Mouse (Mus musculus): ENCODE measurements around the gene Atp6v0a1. TPM values are rescaled to one million over a fixed set of nuclear protein-coding genes. Genes with fewer than 3 reads are reported as not detected.

Atp6v0a1 gene
- polyA plus RNA-seq, 1 experiment from 2014 or later = 54.9 TPM

- Histone ChIP-seq H3K4me2 (no peak overlapping the region), H3K4me1 (no peaks in the 10 kb centered on the region), H3K27me3 (peaks cover 11% of the 10 kb centered on the region; the same call in 1 of the 2 replicates), H3K9me3 (no peaks in the 10 kb centered on the region), H3K36me3 (replicated peaks) (no peaks in the 10 kb centered on the region), H3K27ac (no peak overlapping the region), H3K4me3 (replicated peaks) (no peak overlapping the region), H3K9ac (no peak overlapping the region)
- WGBS = 42% methylated on average over 3 of the region's 3 CpGs
- no peak for ATAC-seq (ENCODE audit: low FRiP score)
These were observed 6.1 kb upstream of the Atp6v0a1 start for GRCm38 (mm10) chr11:101003025-101003685.

GRCm38 (mm10) chr11:101008206-101009045 lies 826 bp upstream of the Atp6v0a1 start:
- no peak for ATAC-seq (ENCODE audit: low FRiP score)
- 58% methylated on average over 14 of the region's 14 CpGs for WGBS
- Histone ChIP-seq H3K27ac (peak overlapping the region; percentile 86), H3K9me3 (no peaks in the 10 kb centered on the region), H3K36me3 (replicated peaks) (peaks cover 8% of the 10 kb centered on the region), H3K27me3 (peaks cover 4% of the 10 kb centered on the region; the same call in 1 of the 2 replicates), H3K4me1 (peaks cover 19% of the 10 kb centered on the region), H3K4me2 (peak overlapping the region; percentile 66), H3K4me3 (replicated peaks) (peak overlapping the region; percentile 65), H3K9ac (0 out of 2 replicates have a peak overlapping the region, but pooled peaks have one; percentile 29)

- H3K4me3 ChIP-seq (replicated peaks) = peak overlapping the region; percentile 65
- H3K4me2 ChIP-seq = peak overlapping the region; percentile 66
- no peaks in the 10 kb centered on the region for H3K9me3 ChIP-seq
- no peak for ATAC-seq (ENCODE audit: low FRiP score)
- H3K36me3 ChIP-seq (replicated peaks) = peaks cover 21% of the 10 kb centered on the region
- peaks cover 19% of the 10 kb centered on the region for H3K4me1 ChIP-seq
- H3K27me3 ChIP-seq = peaks cover 4% of the 10 kb centered on the region; the same call in 1 of the 2 replicates
- 13% methylated on average over 29 of the region's 29 CpGs for WGBS
- H3K9ac ChIP-seq = peak overlapping the region; percentile 79
- H3K27ac ChIP-seq = peak overlapping the region; percentile 86
These were observed 884 bp downstream of the Atp6v0a1 start for GRCm38 (mm10) chr11:101009888-101010784.

- WGBS = 88% methylated on average over 6 of the region's 6 CpGs
- no peak overlapping the region for H3K4me3 ChIP-seq (replicated peaks)
- no peak for ATAC-seq (ENCODE audit: low FRiP score)
These were observed 2.4 kb downstream of the Atp6v0a1 start for GRCm38 (mm10) chr11:101011641-101012040.

GRCm38 (mm10) chr11:101023371-101023770 lies 14.1 kb downstream of the Atp6v0a1 start:
- ATAC-seq (ENCODE audit: low FRiP score) = no peak
- no peak overlapping the region for H3K9ac ChIP-seq
- H3K4me2 ChIP-seq = no peak overlapping the region
- H3K9me3 ChIP-seq = no peaks in the 10 kb centered on the region
- H3K36me3 ChIP-seq (replicated peaks) = peaks cover 82% of the 10 kb centered on the region
- no peaks in the 10 kb centered on the region for H3K4me1 ChIP-seq
- no peak overlapping the region for H3K4me3 ChIP-seq (replicated peaks)
- no peak overlapping the region for H3K27ac ChIP-seq
- WGBS = 89% methylated on average over 12 of the region's 12 CpGs
- H3K27me3 ChIP-seq = no peaks in the 10 kb centered on the region

More at GRCm38 (mm10) chr11:101011641-101012040, 2.4 kb downstream of the Atp6v0a1 start:
- H3K27ac ChIP-seq = no peak overlapping the region
- peak overlapping the region; percentile 66 for H3K4me2 ChIP-seq
- peaks cover 19% of the 10 kb centered on the region for H3K4me1 ChIP-seq
- H3K27me3 ChIP-seq = no peaks in the 10 kb centered on the region
- H3K36me3 ChIP-seq (replicated peaks) = peaks cover 25% of the 10 kb centered on the region
- H3K9ac ChIP-seq = no peak overlapping the region
- H3K9me3 ChIP-seq = no peaks in the 10 kb centered on the region

- no peaks in the 10 kb centered on the region for H3K27me3 ChIP-seq
- no peak overlapping the region for H3K27ac ChIP-seq
- 90% methylated on average over 4 of the region's 4 CpGs for WGBS
- H3K9me3 ChIP-seq = no peaks in the 10 kb centered on the region
- H3K4me1 ChIP-seq = no peaks in the 10 kb centered on the region
- no peak overlapping the region for H3K4me3 ChIP-seq (replicated peaks)
- peaks cover 81% of the 10 kb centered on the region for H3K36me3 ChIP-seq (replicated peaks)
- ATAC-seq (ENCODE audit: low FRiP score) = no peak
- no peak overlapping the region for H3K9ac ChIP-seq
- no peak overlapping the region for H3K4me2 ChIP-seq
These were observed 14.7 kb downstream of the Atp6v0a1 start for GRCm38 (mm10) chr11:101024001-101024400.

- no peak overlapping the region for H3K27ac ChIP-seq
- WGBS = 89% methylated on average over 11 of the region's 11 CpGs
- H3K4me1 ChIP-seq = no peaks in the 10 kb centered on the region
- peaks cover 74% of the 10 kb centered on the region for H3K36me3 ChIP-seq (replicated peaks)
- no peaks in the 10 kb centered on the region for H3K9me3 ChIP-seq
- no peak overlapping the region for H3K9ac ChIP-seq
- H3K4me2 ChIP-seq = no peak overlapping the region
- no peaks in the 10 kb centered on the region for H3K27me3 ChIP-seq
- no peak for ATAC-seq (ENCODE audit: low FRiP score)
- no peak overlapping the region for H3K4me3 ChIP-seq (replicated peaks)
These were observed 17.9 kb downstream of the Atp6v0a1 start for GRCm38 (mm10) chr11:101027121-101027520.

- 83% methylated on average over 8 of the region's 8 CpGs for WGBS
- Histone ChIP-seq H3K4me2 (no peak overlapping the region), H3K4me3 (replicated peaks) (no peak overlapping the region), H3K9ac (no peak overlapping the region), H3K9me3 (no peaks in the 10 kb centered on the region), H3K27me3 (no peaks in the 10 kb centered on the region), H3K4me1 (no peaks in the 10 kb centered on the region), H3K27ac (no peak overlapping the region), H3K36me3 (replicated peaks) (peaks cover 79% of the 10 kb centered on the region)
- ATAC-seq (ENCODE audit: low FRiP score) = no peak
These were observed 20.1 kb downstream of the Atp6v0a1 start for GRCm38 (mm10) chr11:101029320-101029719.

- ATAC-seq (ENCODE audit: low FRiP score) = no peak
- Histone ChIP-seq H3K4me3 (replicated peaks) (no peak overlapping the region), H3K4me2 (no peak overlapping the region), H3K36me3 (replicated peaks) (peaks cover 81% of the 10 kb centered on the region), H3K9me3 (no peaks in the 10 kb centered on the region), H3K9ac (no peak overlapping the region), H3K27me3 (no peaks in the 10 kb centered on the region), H3K4me1 (no peaks in the 10 kb centered on the region), H3K27ac (no peak overlapping the region)
- 89% methylated on average over 10 of the region's 10 CpGs for WGBS
These were observed 21.0 kb downstream of the Atp6v0a1 start for GRCm38 (mm10) chr11:101030136-101030807.

- Histone ChIP-seq H3K9me3 (no peaks in the 10 kb centered on the region), H3K9ac (no peak overlapping the region), H3K4me2 (no peak overlapping the region), H3K27ac (no peak overlapping the region), H3K4me1 (no peaks in the 10 kb centered on the region), H3K36me3 (replicated peaks) (peaks cover 78% of the 10 kb centered on the region), H3K27me3 (no peaks in the 10 kb centered on the region), H3K4me3 (replicated peaks) (no peak overlapping the region)
- 96% methylated on average over 4 of the region's 4 CpGs for WGBS
- ATAC-seq (ENCODE audit: low FRiP score) = no peak
These were observed 21.5 kb downstream of the Atp6v0a1 start for GRCm38 (mm10) chr11:101030808-101031156.

GRCm38 (mm10) chr11:101031470-101031869 lies 22.2 kb downstream of the Atp6v0a1 start:
- no peak overlapping the region for H3K9ac ChIP-seq
- H3K4me1 ChIP-seq = no peaks in the 10 kb centered on the region
- no peaks in the 10 kb centered on the region for H3K27me3 ChIP-seq
- H3K4me2 ChIP-seq = no peak overlapping the region
- WGBS = 88% methylated on average over 1 of the region's 1 CpGs
- no peak overlapping the region for H3K27ac ChIP-seq
- H3K9me3 ChIP-seq = no peaks in the 10 kb centered on the region
- no peak for ATAC-seq (ENCODE audit: low FRiP score)
- no peak overlapping the region for H3K4me3 ChIP-seq (replicated peaks)
- peaks cover 74% of the 10 kb centered on the region for H3K36me3 ChIP-seq (replicated peaks)

Measured in forebrain, embryonic 12.5 days (tissue).